Mouse (Mus musculus) midbrain, embryonic 15.5 days (tissue): ENCODE data around the gene Mup21. TPM values are rescaled to one million over a fixed set of nuclear protein-coding genes. Genes with fewer than 3 reads are reported as not detected.
"Not testable (repeated sequence)": the region's sequence is repeated elsewhere in the genome, so short reads cannot be mapped to it uniquely, and the experiment has no call there.

Source experiments
- ATAC-seq: fragments of 200-750 bp; cut with Nextera tagmentation; replicated peaks from 2 replicates; pipeline ENCODE4 v1.8.0; 2017; ENCODE audit warnings: moderate TSS enrichment
- H3K27ac ChIP-seq: fragments of 300-500 bp; sonication (generic); 2 replicates; pipeline ENCODE4 v1.5.1; 2015; ENCODE audit warnings: mild to moderate bottlenecking, inconsistent platforms
- H3K27me3 ChIP-seq: fragments of 300-500 bp; sonication (generic); replicated peaks from 2 replicates; pipeline ENCODE4 v1.6.1; 2015; ENCODE audit warnings: inconsistent platforms
- H3K36me3 ChIP-seq: fragments of 300-500 bp; sonication (generic); replicated peaks from 2 replicates; pipeline ENCODE4 v1.6.1; 2015; ENCODE audit warnings: inconsistent platforms
- H3K4me1 ChIP-seq: fragments of 300-500 bp; sonication (generic); 2 replicates; pipeline ENCODE4 v1.6.1; 2015; ENCODE audit warnings: inconsistent platforms
- H3K4me2 ChIP-seq: fragments of 300-500 bp; sonication (generic); 2 replicates; pipeline ENCODE4 v1.6.1; 2015; ENCODE audit warnings: inconsistent platforms, mild to moderate bottlenecking, moderate library complexity
- H3K4me3 ChIP-seq: fragments of 300-500 bp; sonication (generic); 2 replicates; pipeline ENCODE4 v1.5.1; 2015; ENCODE audit warnings: mild to moderate bottlenecking, inconsistent platforms
- H3K9ac ChIP-seq: fragments of 300-500 bp; sonication (generic); 2 replicates; pipeline ENCODE4 v1.6.1; 2015; ENCODE audit warnings: mild to moderate bottlenecking, inconsistent platforms
- H3K9me3 ChIP-seq: fragments of 300-500 bp; sonication (generic); 2 replicates; pipeline ENCODE4 v1.6.1; 2016; ENCODE audit warnings: inconsistent platforms
- WGBS: fragments of 180-500 bp; shearing (Covaris S2); methylation state at CpG from one replicate; pipeline ENCODE4 v1.1.7; 2015; ENCODE audit warnings: mixed read lengths; 5-methylcytosine and 5-hydroxymethylcytosine counted together
- polyA plus RNA-seq: library from polyadenylated mRNA; unstranded; fragments of >200 nt; fragmentation: Nextera tagmentation; extraction: Ambion mirVana; gene quantifications from 2 replicates; pipeline ENCODE4 v1.2.1, GENCODE M21; 2015

Gene Mup21
- polyA plus RNA-seq: not detected in 2 replicates

- H3K4me2 ChIP-seq: no peak within 1 kb of the TSS
- no peaks in the 10 kb centered on the region for H3K4me1 ChIP-seq
- no peak within 1 kb of the TSS for H3K4me3 ChIP-seq
- 72% methylated on average over 2 of the region's 2 CpGs for WGBS
- no peak for ATAC-seq
- H3K36me3 ChIP-seq: no peaks in the 10 kb centered on the region
- H3K9ac ChIP-seq: no peak within 1 kb of the TSS
- no peak within 1 kb of the TSS for H3K27ac ChIP-seq
- H3K9me3 ChIP-seq: no peaks in the 10 kb centered on the region
- H3K27me3 ChIP-seq: no peaks in the 10 kb centered on the region
These were observed at the start of gene Mup21 for GRCm38 (mm10) chr4:62150811-62151210. TSS of gene Mup21 (minus strand) at chr4:62150863.

GRCm38 (mm10) chr4:62199923-62200529 lies 49.4 kb upstream of the Mup21 start:
- H3K27ac ChIP-seq: no peak overlapping the region

GRCm38 (mm10) chr4:62188778-62189177 lies 38.1 kb upstream of the Mup21 start:
- no peak overlapping the region for H3K4me2 ChIP-seq
- H3K27me3 ChIP-seq: no peaks in the 10 kb centered on the region
- no peaks in the 10 kb centered on the region for H3K4me1 ChIP-seq
- no peak overlapping the region for H3K9ac ChIP-seq
- H3K36me3 ChIP-seq: peaks cover 57% of the 10 kb centered on the region
- ATAC-seq: no peak
- H3K9me3 ChIP-seq: peaks cover 50% of the 10 kb centered on the region
- no peak overlapping the region for H3K27ac ChIP-seq
- H3K4me3 ChIP-seq: no peak overlapping the region

More at GRCm38 (mm10) chr4:62199923-62200529, 49.4 kb upstream of the Mup21 start:
- WGBS: 96% methylated on average over 7 of the region's 7 CpGs
- Histone ChIP-seq H3K36me3 (peaks cover 82% of the 10 kb centered on the region), H3K4me1 (no peaks in the 10 kb centered on the region), H3K27me3 (no peaks in the 10 kb centered on the region), H3K4me3 (no peak overlapping the region), H3K9me3 (peaks cover 7% of the 10 kb centered on the region; the same call in 1 of the 2 replicates), H3K4me2 (no peak overlapping the region), H3K9ac (no peak overlapping the region)
- no peak for ATAC-seq

- no peaks in the 10 kb centered on the region for H3K9me3 ChIP-seq
- H3K4me2 ChIP-seq: no peak overlapping the region
- H3K4me3 ChIP-seq: no peak overlapping the region
- H3K4me1 ChIP-seq: no peaks in the 10 kb centered on the region
- H3K9ac ChIP-seq: no peak overlapping the region
- ATAC-seq: no peak
- H3K36me3 ChIP-seq: no peaks in the 10 kb centered on the region
- no peaks in the 10 kb centered on the region for H3K27me3 ChIP-seq
- no peak overlapping the region for H3K27ac ChIP-seq
- WGBS: 48% methylated on average over 5 of the region's 5 CpGs
These were observed 26.6 kb upstream of the Mup21 start for GRCm38 (mm10) chr4:62177282-62177681.

- no peaks in the 10 kb centered on the region for H3K27me3 ChIP-seq
- no peaks in the 10 kb centered on the region for H3K36me3 ChIP-seq
- no peak overlapping the region for H3K4me3 ChIP-seq
- no peak for ATAC-seq
- WGBS: 83% methylated on average over 4 of the region's 4 CpGs
- no peaks in the 10 kb centered on the region for H3K9me3 ChIP-seq
- no peak overlapping the region for H3K9ac ChIP-seq
- no peaks in the 10 kb centered on the region for H3K4me1 ChIP-seq
- H3K27ac ChIP-seq: no peak overlapping the region
- no peak overlapping the region for H3K4me2 ChIP-seq
These were observed 23.8 kb upstream of the Mup21 start for GRCm38 (mm10) chr4:62174471-62174870.

GRCm38 (mm10) chr4:62167636-62168035 lies 17.0 kb upstream of the Mup21 start:
- H3K4me1 ChIP-seq, H3K27me3 ChIP-seq, H3K9me3 ChIP-seq, H3K27ac ChIP-seq, H3K4me3 ChIP-seq, H3K36me3 ChIP-seq, H3K4me2 ChIP-seq, H3K9ac ChIP-seq, ATAC-seq: not testable (repeated sequence)
- WGBS: 93% methylated on average over 13 of the region's 13 CpGs

- no peak for ATAC-seq
- Histone ChIP-seq H3K9ac (no peak overlapping the region), H3K4me2 (no peak overlapping the region), H3K4me1 (no peaks in the 10 kb centered on the region), H3K27ac (no peak overlapping the region), H3K9me3 (no peaks in the 10 kb centered on the region), H3K4me3 (no peak overlapping the region), H3K27me3 (no peaks in the 10 kb centered on the region), H3K36me3 (no peaks in the 10 kb centered on the region)
- 71% methylated on average over 1 of the region's 1 CpGs for WGBS
These were observed 7.7 kb upstream of the Mup21 start for GRCm38 (mm10) chr4:62158401-62158800.

GRCm38 (mm10) chr4:62133706-62134105 lies 17.0 kb downstream of the Mup21 start:
- Histone ChIP-seq H3K27ac (no peak overlapping the region), H3K36me3 (no peaks in the 10 kb centered on the region), H3K4me2 (no peak overlapping the region), H3K9ac (no peak overlapping the region), H3K4me3 (no peak overlapping the region), H3K27me3 (no peaks in the 10 kb centered on the region), H3K4me1 (no peaks in the 10 kb centered on the region), H3K9me3 (no peaks in the 10 kb centered on the region; the same call in 1 of the 2 replicates)
- WGBS: 68% methylated on average over 7 of the region's 7 CpGs
- no peak for ATAC-seq

- H3K4me1 ChIP-seq, H3K9ac ChIP-seq, H3K27ac ChIP-seq, H3K27me3 ChIP-seq, H3K4me2 ChIP-seq, ATAC-seq, H3K9me3 ChIP-seq, H3K4me3 ChIP-seq, H3K36me3 ChIP-seq: not testable (repeated sequence)
- WGBS: 73% methylated on average over 2 of the region's 2 CpGs
These were observed 47.3 kb downstream of the Mup21 start for GRCm38 (mm10) chr4:62103366-62103765.

Other genes with a start within 250 kb of the Mup21 start
- not detected in 2 replicates for gene Mup20, start 96.7 kb downstream of the Mup21 start, polyA plus RNA-seq
- not detected in 2 replicates for gene Mup3, start 63.5 kb downstream of the Mup21 start, polyA plus RNA-seq
- 31.4 and 31.6 TPM in 2 replicates for gene Zfp37, start 80.2 kb upstream of the Mup21 start, polyA plus RNA-seq
- gene Slc31a2, start 111.7 kb upstream of the Mup21 start, polyA plus RNA-seq: 19.3 and 19.7 TPM in 2 replicates
- gene Fkbp15, start 209.7 kb upstream of the Mup21 start, polyA plus RNA-seq: 20.9 and 23.0 TPM in 2 replicates
- gene Slc31a1, start 209.9 kb upstream of the Mup21 start, polyA plus RNA-seq: 34.6 and 36.8 TPM in 2 replicates